Mouse (Mus musculus): ENCODE measurements at regions not wholly inside any gene's neighbourhood (a gene's known extent, or its start where the extent isn't known, plus 50 kb on each side); places are given as distances from the start of the nearest gene placed in this dataset.

DNA sequence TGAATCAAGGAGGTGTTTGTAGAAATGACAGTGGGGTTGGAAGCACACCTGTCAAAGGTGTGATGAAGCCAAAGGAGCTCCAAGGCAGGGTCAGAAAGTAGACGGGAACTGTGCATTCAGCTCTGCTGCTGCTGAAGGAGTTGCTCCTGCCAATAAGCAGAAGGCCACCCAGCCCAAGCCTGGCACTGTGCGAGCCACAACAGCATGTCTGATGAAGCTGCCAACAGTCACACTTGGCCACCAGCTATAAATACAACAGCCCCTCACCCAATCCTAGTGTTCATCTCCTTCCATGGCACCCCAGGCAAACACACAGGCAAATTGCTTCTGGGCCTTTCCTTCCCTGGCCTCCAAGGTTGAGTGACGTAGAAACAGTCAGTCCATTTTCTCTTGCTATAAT is 125.0 kb downstream of the Srek1 start:
- TF ChIP-seq CTCF (conservative IDR thresholded peaks at IDR 0.05 in 1 of 2, IDR thresholded peaks at IDR 0.05 in 1 of 2; ENCODE audit: low read depth in 2 of 2, low read length in 2 of 2) (no peak), HCFC1 (IDR thresholded peaks at IDR 0.05; ENCODE audit: low read depth, low read length) (no peak), RCOR1 (conservative IDR thresholded peaks at IDR 0.05; ENCODE audit: low read depth, low read length) (no peak), MAZ (IDR thresholded peaks at IDR 0.05; ENCODE audit: low read depth, low read length) (no peak), MAX (IDR thresholded peaks at IDR 0.05; ENCODE audit: low read length) (no peak), ZNF384 (IDR thresholded peaks at IDR 0.05; ENCODE audit: low read depth, low read length) (no peak), MAFK (IDR thresholded peaks at IDR 0.05; ENCODE audit: insufficient replicate concordance, low read length) (no peak), TCF12 (IDR thresholded peaks at IDR 0.05; ENCODE audit: low read depth, low read length) (no peak), POLR2A (IDR thresholded peaks at IDR 0.05; ENCODE audit: low read depth, low read length) (no peak), CHD2 (IDR thresholded peaks at IDR 0.05; ENCODE audit: low read length) (no peak), ELF1 (IDR thresholded peaks at IDR 0.05; ENCODE audit: low read depth, low read length) (no peak), NRF1 (IDR thresholded peaks at IDR 0.05; ENCODE audit: low read depth, low read length) (no peak), MEF2A (IDR thresholded peaks at IDR 0.05; ENCODE audit: borderline replicate concordance, low read depth, low read length) (no peak), ETS1 (conservative IDR thresholded peaks at IDR 0.05; ENCODE audit: low read depth, low read length) (no peak)
